Mouse (Mus musculus): Measurements from ENCODE around the gene Mycl.

Mycl gene

DNA sequence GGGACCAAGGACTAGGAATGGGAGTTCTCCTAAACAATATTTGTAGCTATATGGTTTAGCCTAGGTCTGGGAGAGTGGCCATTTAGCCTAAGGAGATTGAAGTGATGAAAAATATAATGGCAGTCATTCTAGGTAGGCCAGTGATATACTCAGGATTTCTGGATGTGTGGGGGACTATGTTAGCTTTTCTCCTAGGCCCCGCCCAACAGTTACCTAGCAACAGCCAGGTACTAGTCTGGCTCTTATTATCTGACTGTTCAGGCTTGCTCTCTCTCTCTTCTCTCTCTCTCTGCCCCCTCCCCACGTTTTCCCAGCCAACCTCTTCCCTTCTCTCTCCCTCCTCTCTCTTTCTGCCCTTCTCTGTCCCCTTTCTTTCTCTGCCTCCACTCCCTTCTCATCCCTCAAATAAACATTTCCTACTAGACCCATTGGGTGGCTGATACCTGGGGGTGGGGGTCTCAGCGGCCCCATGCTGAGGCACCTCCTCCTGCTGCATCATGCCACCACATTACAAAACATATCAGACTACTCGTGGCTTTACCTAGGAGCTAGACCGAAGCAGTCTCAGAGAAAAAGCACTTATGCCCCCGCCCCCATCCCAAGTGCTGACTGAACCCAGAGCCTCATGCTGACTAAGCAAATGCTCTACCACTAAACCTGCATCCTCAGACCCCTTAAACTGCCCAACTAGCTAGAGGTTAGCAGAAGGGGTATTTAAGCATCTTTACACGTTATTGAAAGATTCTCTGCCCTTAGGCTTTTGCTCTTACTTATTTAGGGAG, 19.2 kb downstream of the Mycl start:
- no peak for DNase-seq (ENCODE audit: low spot score in 2 of 2)

DNA sequence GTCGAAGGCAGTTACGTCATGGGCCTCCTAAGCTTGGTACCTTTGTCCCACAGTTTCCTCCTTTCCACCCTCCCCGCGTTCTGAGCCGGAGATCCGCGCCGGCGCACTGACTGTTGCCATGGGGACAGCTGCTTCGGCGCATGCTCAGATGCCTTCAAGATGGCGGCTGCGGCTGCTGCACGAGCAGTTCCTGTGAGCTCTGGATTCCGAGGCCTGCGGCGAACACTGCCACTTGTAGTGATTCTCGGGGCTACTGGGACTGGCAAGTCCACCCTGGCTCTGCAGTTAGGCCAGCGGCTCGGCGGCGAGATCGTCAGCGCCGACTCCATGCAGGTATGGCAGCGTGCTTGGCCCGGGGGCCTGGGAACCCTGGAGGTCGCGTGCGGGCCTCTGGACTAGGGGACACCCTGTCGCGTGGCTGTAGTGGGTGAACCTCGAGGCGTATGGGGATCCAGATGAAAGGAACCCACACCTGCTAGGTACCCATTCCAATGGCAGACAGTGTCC, 21.1 kb downstream of the Mycl start, which contains the start of gene Trit1:
Gene Trit1 (plus strand): TSS at position 147 of the 507 bp plus-strand sequence.
- DNase-seq (ENCODE audit: low spot score in 2 of 2): peak; percentile 91 to 94

DNA sequence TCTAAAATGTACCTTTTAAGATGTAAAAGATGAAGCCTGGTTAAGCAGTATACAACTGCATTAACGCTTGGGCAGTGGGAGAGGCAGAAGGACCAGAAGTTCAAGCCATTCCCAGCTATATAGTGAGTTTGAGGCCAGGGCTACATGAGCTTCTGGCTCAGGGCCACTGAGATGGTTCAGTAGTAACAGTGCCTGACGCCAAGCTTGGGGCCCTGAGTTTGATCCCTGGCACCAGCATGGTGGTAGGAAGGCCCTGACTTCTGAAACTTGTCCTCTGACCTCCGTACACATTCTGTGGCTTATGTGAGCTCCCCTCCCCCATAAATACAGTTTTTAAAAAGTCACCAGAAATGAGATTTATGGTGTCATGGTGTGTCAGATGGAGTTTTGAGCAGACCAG, 26.1 kb downstream of the Mycl start:
- DNase-seq (ENCODE audit: low spot score in 2 of 2): no peak

- DNase-seq (ENCODE audit: low spot score in 2 of 2): no peak
Measured at GRCm38 (mm10) chr4:123022896-123023295, 27.4 kb downstream of the Mycl start.

DNA sequence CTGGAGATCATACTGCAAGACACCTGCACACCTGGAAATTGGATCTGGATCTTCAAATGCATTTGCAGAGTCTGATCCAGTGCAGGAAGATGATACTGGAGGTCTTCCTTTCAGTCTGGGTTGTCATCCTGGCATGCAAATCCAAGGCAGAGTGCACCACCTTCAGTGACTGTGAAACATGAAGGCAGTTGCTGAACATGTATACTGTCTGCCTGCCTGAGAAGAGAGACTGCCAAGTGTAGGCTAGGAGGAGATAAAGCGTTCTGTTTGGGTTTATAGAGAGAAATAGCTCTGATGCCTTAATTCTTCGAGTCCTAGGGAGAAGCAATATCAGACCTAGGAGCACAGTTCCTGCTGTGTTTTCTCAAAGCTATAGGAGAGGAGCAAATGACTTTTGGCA, 30.0 kb downstream of the Mycl start:
- no peak for DNase-seq (ENCODE audit: low spot score in 2 of 2)

DNA sequence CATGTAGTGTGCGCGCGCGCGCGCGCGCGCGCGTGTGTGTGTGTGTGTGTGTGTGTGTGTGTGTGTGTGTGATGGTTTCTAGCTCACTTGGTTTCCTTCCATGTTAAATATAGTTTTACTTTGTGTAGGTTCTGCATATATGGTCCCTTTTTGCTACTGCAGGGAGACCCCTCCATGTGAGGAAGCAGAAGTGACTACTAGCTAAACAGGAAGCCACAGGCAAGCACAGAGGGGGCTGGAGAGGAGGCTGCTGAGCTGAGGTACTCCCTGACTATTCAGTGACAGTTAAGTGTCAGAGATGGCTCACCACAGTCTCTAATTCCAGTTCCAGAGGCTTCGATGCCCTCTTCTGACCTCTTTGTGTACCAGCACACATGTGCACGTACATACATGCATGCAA, 30.7 kb downstream of the Mycl start:
- peak; percentile 4 to 64 for DNase-seq (ENCODE audit: low spot score in 2 of 2)

DNA sequence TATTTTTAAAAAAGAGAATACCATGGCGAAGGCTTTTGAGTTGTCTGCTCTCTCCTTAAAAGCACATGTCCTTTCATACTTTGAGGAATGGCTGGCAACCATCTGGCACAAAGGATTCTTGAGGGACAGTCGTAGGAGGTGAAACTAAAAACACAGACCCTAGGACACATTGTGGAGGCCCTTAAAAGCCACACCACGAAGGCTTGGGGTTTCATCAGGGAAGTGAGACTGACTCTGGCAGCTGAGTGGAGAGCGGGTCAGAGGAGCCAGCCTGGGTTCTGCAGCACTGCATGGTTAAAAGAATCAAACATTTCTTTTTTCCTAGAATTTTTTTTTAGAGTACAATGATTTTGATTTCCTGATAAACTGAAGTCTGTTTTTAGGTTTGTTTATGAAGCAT, 31.1 kb downstream of the Mycl start:
- DNase-seq (ENCODE audit: low spot score in 2 of 2): no peak

DNA sequence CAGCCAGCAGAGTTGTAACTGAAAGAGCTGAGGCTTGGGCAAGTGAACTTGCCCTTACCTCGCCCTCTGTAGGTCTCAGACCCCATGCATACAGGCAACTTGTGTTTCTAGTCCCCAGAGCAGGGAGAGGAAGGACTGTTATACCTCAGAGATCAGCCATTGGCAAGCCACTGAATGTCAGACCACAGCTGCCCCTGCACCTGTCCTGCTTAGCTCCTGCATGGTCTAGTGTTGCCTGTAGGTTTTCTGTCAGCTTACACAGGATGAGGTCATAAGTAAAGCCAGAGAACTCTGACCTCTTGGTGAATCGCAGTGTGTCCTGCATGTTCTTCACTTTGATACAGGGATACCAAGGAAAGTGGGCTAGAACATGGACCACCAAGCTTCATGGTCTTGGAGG, 39.4 kb downstream of the Mycl start:
- DNase-seq (ENCODE audit: low spot score in 2 of 2): no peak

- no peak for DNase-seq (ENCODE audit: low spot score in 2 of 2)
Measured at GRCm38 (mm10) chr4:123035636-123036035, 40.2 kb downstream of the Mycl start.

- no peak for DNase-seq (ENCODE audit: low spot score in 2 of 2)
Measured at GRCm38 (mm10) chr4:123036710-123037109, 41.3 kb downstream of the Mycl start.

GRCm38 (mm10) chr4:123041131-123041530, 45.7 kb downstream of the Mycl start:
- no peak for DNase-seq (ENCODE audit: low spot score in 2 of 2)

GRCm38 (mm10) chr4:123043858-123044257, 48.4 kb downstream of the Mycl start:
- no peak for DNase-seq (ENCODE audit: low spot score in 2 of 2)

DNA sequence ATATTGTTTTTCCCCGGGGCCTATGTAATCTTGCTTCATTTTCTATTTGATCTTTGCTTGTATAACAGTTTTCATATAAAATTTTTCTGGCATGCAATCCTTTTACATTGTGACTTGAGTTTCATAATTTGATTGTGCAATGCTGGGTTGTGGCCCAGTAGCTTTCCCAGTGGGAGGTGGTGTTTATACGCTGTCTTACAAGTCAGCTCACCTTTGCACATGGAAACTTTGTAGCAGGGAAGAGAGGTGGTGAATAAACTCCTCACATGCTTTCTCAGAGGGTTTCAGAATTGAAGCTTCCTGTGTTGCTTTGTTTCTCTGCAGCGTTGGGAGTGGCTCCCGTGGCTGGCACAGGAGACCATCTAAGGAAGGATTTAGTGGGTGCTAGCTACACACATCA, 49.4 kb downstream of the Mycl start:
- no peak for DNase-seq (ENCODE audit: low spot score in 2 of 2)

GRCm38 (mm10) chr4:123046300-123046699, 50.8 kb downstream of the Mycl start:
- DNase-seq (ENCODE audit: low spot score in 2 of 2): no peak

DNA sequence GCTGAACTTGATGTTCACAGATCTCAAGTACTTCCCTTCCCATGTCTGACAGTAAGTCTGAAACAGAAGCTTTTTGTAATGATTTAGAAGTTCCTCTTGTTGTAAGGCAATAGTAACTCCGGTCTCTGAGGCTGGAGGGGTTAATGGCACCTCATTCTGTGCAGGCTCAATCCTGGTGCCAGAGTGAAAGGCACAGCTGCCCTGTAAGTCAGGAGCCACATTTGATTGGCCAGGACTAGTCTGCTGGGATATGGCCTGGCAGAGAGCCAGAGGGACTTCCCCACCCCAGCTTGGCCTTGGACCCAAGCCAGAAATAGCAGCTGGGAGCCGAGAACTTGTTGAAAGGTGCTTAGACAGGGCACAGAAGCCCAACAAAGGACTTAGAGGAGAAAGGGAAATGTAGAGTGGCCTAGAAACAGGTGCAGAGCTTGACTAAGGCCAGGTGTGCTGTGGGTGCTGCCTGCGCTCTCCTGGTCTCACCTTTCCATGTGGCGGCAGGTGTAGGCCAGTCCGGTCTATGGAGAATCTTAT, 55.3 kb downstream of the Mycl start:
- DNase-seq (ENCODE audit: low spot score in 2 of 2): peak; percentile 41 to 47
